Mouse (Mus musculus) adrenal gland, postnatal 14 days (tissue): ENCODE measurements around the gene St6gal1. TPM values are rescaled to one million over a fixed set of nuclear protein-coding genes. Genes with fewer than 3 reads are reported as not detected.

Experiments used
- DNase-seq: peaks from one replicate; pipeline ENCODE4 v3.0.0; 2021; ENCODE audit warnings: mixed read lengths
- total RNA-seq: library from RNA; stranded (reverse); gene quantifications from 2 replicates; pipeline ENCODE4 v1.2.3, GENCODE M21; 2021

Gene St6gal1
- total RNA-seq, 1 experiment from 2014 or later: 42.8 TPM

DNA sequence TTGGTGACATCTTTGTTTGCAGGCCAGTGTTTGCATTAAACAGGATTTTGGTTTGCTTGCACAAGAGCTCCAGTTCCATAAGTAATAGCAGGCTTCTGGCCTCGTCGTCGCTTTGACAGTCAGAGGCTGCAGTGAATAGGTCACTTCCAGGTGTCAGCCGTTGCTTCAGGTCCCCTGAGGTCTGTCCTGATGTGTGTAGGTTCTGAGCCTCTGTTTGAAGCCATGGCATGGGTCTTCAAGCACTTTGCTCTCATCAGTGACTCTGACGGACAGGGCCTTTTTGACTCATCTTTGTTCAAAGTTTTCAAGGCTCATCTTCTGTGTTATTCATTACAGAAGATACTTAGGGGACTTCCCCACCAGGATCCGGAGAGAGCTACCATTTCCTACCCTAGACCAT, 49.5 kb downstream of the St6gal1 start:
- no peak for DNase-seq

DNA sequence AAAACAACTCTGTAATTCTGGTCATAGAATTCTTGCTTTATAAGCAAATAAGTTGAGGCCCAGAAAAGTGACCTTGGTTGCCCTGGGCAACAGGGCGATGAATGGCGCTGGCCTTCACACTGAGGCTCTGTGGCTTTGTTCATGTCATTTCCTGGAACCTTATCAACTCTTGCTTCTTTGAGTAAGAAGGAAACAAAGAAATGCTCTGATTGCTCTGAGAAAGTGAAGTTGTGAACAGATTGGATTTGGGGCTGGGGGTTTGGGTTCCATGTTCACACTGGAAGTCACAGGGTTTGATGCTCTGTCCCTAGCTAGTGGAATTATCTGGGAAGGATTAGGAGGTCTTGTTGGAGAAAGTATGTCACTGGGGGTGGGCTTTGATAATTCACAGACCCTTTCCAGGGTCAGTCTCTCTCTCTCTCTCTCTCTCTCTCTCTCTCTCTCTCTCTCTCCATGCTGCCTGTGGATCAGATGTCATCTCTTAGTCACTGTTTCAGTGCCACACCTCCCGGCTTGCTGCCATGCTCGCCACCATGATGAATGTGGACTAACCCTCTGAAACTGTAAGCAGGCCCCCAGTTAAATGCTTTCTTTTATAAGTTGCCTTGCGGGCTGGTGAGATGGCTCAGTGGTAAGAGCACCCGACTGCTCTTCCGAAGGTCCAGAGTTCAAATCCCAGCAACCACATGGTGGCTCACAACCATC, 50.2 kb downstream of the St6gal1 start:
- DNase-seq: peak; percentile 80

DNA sequence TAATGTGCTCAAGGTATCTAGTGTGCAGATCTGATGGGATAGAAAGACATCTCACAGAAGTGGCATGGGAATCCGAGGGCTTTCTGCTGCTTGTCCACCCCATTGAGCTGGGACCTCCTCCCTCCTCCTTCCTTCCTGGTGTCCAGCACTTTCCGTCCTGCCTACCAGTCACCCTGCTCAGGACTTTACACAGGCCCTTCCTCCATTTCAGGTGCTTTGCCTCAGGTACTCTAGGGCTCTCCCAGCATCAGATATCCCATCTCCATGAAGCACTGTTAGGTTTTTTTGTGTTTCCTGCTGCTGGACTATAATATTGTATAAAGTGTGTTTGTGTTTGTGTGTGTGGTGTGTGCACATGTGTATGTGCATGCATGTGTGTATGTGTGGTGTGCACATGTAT, 51.1 kb downstream of the St6gal1 start:
- no peak for DNase-seq

DNA sequence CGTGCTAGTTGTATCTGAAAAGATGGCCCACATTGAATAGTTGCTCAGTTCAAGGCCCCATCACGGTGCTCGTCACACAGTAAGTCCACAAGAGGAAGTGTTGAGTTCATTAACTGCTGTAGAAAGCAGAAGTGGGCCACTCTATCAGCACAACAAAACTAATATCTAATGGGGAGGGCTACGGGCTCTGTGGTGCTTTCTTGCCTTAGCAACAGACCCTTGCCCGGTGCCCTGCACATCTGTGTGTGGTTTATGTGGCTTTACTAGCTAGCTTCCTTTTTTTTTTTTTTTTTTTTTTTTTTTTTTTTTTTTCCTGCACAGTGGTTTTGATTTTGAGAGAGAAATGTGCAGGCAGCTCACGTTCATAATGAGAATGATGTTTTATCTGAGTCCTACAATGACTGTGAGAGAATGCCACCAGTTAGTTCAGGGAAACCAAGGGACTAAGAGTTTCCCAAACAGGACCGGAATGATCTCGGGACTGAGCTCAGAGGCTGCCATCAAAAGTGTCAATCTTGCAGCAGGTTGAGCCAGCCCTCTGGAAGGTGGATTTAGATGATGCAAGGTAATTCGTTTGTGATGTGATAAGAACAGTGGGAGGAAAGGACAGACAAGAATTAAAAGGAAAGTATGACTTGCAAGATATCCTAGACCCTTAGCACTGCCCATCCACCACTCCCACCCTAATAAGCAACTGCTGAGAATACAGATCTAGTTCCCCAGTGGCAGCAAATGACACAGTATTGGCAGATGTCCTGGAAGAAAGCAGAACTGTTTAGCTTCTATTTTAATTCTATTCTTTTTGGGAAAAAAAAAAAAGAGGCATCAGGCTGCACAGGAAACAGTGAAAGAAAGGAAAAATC, 55.6 kb downstream of the St6gal1 start:
- DNase-seq: no peak

DNA sequence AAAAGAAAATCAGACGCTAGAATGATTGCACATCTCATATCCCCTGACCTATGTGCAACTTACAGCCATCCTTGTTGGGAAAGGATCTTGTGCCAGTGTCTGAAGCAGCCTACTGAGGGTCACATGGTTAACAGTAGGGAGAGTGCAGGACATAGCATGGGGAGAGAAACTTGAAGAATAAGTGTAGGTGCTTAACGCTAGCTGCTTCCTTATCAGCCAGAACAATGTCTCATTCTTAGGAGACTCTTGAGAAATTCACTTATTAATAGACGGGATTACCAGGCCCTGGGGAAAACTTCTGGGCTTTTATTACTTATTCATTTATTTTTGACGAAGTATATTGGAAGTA, 56.2 kb downstream of the St6gal1 start:
- no peak for DNase-seq

DNA sequence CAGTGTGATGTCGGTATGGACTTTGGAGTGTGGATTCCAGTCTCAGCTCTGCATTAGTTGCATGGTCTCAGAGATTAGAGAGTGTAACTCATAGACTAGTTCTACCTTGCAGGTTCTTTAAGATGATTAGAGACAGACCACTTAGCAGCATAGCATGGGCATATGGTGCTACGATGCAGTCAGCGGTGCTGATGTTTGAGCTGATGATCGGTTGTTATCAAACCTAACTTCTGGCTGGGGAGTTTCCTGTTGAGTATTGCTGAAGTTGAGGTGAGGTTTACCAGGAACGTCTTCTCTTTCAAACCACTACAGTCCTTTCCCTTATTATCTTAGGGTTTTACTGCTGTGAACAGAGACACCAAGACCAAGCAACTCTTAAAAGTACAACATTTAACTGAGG, 57.7 kb downstream of the St6gal1 start:
- no peak for DNase-seq

DNA sequence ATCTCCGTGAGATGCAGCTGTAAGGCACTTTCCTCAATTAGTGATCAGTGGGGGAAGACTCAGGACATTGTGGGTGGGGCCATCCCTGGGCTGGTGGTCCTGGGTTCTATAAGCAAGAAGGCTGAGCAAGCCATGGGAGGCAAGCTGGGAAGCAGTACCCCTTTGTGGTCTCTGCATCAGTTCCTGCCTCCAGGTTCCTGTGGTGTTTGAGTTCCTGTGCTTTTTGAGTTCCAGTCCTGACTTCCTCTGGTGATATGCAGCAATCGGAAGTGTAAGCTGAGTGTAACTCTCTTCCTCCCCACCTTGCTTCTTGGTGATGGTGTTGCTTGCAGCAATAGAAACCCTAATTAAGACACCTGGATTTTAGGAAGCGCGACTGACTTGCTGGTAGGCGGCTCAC, 58.4 kb downstream of the St6gal1 start:
- no peak for DNase-seq

DNA sequence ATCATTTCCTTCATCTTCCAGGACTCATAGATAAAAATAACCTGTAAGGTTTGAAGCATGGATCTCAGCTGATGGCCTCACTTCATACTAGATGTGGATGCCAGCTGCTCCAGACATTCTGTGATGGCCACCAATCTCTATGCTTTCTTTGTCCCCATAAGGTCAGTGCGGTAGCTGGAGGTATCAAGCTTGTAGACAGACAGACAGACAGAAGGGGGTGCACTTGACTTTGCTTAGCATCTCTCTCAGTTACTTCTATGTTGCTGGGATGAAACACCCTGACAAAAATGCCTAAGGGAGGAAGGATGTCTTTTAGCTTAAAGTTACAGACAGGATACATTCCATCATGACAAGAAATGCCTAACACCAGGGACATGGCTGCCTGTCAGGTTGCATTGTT, 59.1 kb downstream of the St6gal1 start:
- DNase-seq: no peak

DNA sequence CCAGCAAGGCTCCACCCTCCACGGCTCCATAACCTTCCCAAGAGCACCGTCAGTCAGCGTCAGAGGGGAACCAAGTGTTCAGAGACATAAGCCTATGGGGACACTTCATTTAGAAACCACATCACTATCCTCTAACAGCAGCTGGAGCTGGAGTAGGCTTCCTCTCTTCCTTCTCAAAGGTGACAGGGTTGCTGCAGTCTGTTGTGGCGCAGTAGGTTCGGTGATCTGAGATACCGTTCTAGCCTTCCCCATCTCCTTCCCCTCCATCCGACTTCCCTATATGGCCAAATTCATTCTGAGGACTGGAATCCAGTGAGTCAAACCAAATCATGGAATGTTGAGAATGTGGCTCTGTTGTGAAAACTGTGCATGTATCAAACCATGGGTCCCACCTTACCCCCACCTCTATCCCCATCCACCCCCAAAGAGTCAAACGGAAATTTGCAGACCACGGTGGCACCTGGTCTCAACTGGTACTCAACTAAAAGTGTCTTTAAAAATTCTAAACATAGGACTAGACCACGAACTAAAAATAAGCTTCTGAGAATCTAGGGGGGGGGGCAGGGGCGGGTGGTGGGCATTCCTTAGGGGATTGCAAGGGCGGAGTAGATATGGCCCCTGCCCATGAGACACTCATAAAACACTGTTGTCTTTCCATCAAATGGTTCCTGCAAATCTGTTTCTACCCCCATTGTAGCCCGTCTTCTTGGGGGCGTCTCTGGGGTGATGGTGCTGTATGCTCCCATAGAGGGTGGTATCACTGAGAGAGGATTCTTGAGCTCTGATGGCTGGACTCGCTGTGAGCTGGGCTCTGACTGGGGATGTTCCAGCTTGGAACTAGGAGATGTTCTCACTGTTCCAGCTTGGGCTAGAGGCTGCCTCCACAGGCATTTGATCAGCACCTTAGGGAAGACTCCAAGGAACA, 60.2 kb downstream of the St6gal1 start:
- no peak for DNase-seq

DNA sequence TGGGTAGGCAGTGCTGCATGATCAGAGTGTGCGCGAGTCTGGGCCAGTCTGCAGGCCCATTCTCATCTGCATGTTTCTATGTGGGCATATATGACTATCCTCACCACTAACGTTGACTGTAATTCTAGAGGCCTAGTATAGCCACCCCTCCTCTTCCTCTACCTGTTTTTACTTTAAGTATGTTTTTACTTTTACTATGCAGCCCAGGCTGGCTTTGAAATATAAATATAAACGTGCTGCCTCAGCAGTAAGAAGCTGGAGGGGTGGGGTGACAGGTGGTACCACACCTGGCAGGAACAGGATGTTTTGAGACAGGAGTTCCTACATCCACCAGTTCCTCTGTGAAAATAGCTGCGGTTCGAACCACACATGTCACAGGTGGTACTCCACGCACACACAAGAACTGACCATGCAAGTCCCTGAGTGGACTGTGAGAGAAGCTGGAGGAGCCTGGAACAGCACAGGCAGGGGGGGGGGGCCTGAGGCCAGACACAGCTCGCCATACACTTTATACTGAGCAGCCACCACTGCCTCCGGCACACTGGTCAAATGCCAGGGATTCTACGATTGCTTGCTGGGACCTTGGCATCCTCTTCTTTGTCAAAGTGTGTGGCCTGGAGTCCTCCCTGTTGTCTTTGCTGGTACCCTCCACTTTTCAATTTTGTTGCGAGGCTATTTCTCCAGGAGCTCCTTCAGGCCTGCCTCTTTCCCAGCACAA, 62.0 kb downstream of the St6gal1 start:
- peak; percentile 19 for DNase-seq

DNA sequence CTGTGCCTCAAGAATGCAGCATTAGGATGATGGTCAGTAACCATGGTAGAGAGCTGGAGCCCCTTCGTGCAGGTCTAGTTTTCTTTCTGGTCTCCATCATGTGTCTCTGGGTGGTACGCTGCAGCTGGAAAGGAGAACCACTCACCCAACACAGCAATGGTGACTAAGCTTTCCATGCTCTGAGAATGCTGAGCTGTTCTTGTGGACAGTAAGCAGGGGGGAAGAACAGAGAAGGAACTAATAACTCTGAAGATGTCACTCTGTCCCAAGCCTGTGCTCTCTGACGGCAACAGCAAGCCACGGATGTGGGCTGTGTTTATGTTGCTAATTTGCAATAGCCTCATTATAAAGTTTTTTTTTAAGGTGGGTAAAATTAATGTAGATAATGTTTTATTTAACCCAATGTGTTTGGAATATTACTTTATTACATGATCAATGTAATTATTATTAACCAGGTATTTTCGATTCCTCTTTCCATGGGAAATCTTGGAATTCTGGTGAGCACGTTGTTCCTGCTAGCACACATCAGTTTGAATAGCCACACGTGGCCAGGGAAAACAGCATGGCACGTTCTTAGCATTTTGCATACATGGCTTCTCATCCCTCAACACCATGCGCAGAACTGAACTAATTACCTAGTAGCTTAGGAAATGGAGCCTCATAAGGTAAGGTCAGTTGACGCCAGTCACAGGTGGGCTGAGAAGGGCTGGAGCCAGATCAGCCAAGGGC, 62.9 kb downstream of the St6gal1 start:
- no peak for DNase-seq

DNA sequence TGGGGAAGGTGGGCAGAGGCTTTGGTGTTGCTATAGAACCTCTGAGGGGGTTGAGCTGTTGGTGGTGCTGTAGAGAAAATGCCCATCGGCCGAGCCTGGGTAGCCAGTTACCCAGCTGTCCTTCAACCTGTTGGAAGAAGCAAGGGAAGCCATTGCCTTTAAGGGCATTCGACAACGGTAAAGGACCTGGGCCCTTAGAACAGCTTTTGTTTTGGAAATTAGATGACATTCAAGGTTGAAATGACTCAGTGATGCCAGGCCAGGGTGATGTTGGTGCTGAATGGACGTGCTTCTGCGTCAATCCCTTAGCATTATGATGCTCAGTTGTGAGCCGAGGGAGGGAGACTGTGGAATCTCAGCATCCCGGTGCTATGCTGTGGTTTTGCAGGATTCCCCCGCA, 63.6 kb downstream of the St6gal1 start:
- DNase-seq: no peak

DNA sequence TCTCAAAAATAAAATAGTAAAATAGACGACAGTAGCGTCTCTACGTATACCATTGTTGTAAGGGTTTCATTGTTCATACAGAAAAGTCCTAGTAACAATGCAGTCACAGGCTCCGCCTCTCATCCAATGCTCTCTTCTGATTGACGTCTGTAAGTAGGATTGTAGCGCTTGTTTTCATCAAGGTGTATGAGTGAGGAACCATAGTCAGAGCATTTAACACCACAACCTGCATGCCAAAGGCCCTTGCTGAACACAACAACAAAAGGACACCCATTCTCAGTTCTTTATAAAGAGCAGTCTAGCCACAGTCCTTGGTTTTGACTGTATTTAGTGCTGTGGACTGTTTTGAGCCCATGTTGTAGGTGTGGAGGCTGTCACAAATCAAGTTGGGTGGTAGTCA, 64.9 kb downstream of the St6gal1 start:
- DNase-seq: no peak

DNA sequence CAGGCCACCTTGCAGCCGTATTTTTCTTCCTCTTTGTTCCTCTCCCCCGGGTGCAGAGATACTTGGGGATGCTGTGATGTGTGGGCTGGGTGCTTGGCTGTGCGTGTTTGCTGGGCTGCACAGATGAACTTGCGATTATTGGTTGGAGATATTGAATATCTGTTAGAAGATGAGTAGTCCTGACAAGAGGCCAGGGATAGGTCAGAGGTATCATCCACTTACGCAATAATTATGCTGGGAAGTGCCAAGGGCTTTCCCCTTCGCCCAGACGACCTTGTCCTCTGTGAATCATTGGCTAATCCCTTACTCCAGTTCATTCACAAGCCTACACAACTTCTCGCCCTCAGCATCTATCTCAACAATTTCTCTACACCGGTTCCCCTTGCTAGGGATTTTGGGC, 65.6 kb downstream of the St6gal1 start:
- peak; percentile 40 for DNase-seq

DNA sequence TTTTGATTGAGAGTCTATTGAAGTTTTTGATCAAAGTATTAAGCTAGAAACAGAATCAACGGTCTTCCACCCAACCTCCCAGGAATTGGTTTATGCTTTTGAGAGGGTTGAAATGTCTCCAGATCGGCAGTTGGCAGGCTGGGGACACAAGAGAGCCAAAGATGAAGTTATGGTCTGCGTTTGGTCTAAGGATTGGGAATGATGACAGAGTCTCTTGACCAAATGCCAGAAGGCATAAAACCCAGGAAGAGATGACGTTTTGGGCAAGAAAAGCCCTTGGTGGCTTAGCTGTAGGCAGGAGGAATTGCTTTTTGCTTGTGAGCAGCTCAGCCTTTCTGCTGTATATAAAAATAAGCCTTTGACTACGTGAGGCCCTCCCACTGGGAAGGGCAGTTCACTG, 67.0 kb downstream of the St6gal1 start:
- DNase-seq: peak; percentile 59

DNA sequence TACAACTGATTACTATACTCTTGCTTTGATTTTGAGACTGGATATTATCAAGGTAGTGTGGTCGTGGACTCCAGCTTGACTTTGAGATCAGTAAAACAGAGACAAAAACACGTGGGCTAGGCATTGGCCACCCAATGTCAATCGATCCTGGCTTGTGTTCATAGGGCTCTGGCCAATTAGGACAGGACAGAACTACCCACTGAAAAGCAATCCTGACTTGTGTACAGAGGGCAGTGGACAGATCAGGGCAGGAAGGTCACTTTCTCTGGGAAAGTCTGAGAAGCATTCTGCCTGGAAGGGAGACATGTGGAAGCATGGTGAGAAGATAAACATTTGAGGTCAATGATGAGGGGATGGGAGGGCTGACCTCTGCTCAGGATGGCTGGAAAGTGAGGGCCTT, 69.7 kb downstream of the St6gal1 start:
- no peak for DNase-seq

DNA sequence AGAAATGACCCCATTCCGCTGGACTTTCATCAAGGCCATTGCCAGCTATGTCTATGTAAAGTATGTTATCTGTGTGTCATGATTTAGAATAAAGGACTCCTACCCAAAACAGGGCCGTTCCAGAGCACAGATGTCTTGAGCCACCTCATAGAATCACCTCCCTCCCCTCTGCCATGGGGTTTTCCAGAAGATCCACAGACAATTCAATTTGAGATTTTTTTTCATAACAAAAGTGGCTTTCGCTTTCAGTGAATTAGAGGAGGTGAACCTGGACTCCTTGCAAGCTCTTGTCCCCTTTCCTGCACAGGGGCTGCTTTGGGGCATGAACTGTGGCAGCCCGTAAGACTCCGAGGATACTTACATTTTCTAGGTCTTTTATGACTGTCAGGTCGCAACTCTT, 70.2 kb downstream of the St6gal1 start:
- no peak for DNase-seq

DNA sequence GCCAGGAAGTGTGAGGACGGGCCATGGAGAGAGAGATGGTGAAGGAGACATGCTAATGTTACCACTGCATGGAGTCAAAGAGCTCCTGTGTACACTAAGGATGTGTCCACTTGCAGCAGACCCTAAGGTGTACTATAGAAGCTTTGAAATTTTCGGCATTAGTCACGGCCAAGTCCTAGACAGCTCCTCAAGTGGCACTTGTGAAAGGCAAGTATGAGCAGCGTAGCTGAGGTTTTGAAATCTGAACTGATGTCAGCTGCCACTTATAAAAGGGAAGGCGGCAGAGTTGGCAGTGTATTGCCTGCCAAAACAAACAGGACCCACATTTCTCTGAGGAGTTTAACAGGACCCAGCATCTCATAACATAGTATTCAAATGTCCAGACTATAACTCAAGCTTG, 71.2 kb downstream of the St6gal1 start:
- DNase-seq: no peak

DNA sequence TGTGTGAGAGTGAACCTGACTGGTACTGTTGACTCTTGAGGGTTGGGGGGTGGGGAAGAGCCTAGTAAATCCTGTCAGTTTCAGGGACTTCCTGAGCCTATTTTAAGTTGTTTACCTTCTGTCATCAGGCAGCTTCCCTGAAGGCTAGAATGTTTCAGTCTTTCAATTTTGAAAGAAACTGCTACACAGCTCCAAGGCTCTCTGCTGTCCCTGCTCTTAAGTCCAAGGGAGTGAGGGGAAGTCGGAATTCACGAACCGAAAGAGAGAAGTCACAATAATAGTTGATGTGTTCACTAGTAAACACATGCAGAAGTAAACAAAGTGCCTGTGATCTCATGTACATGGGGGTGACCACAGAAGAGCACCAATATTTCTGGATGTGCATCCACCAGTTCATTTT, 72.2 kb downstream of the St6gal1 start:
- DNase-seq: no peak

DNA sequence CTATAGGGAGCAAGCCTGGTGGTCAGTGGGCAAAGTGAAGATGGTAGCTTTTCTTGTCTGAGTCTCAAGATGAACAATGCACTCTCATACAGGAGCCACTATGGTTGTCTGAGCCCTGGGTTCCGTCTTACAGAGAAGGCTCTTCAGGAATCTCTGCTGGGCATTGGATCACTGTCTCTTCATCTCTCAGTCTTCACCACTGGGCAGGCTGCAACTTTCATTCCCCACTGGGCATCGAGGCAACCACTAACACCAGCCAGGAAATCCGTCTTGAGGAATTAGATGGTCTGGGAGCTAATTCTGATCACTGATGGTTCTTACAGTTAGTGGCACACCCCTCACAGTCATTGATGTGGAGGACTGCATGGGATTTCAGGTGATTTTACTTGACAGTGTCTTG, 73.9 kb downstream of the St6gal1 start:
- no peak for DNase-seq

DNA sequence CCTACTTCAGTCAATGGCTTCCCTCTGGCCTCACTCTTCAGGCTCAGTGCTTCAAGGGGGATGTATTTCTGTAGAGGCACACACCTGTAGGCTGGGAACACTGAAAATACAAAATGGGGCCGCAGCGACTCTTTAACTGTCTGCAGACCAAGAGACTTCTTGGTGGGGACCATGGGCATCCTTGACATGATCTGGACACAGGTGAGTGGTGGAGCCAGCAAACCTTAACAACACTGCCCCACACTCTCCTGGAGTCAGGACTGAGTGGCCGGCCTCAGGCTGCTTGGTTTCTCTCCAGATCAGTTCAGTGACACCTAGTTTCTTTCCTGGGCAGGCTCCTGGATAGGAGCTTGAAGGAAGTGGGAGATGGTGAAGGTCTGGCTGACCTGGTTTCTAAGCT, 74.4 kb downstream of the St6gal1 start:
- DNase-seq: no peak
